Mouse (Mus musculus) CH12.LX (cell line): ENCODE measurements around the gene Adcy10. TPM values are rescaled to one million over a fixed set of nuclear protein-coding genes. Genes with fewer than 3 reads are reported as not detected.

Experiments
- DNase-seq: peaks from one replicate; pipeline ENCODE4 v3.0.0-alpha.2; 2013; ENCODE audit errors: extremely low read depth
- H3K27ac ChIP-seq: 2 replicates; pipeline ENCODE4 v1.5.1; 2012; ENCODE audit warnings: low read depth, mild to moderate bottlenecking, control low read depth, moderate library complexity; ENCODE audit not compliant: insufficient read depth
- H3K27me3 ChIP-seq: replicated peaks from 2 replicates; pipeline ENCODE3; 2012; ENCODE audit warnings: inconsistent platforms
- H3K36me3 ChIP-seq, 2 experiments: replicated peaks in 1 of 2; 2 replicates each; pipeline versions ENCODE3 to v1.6.1; 2012; ENCODE audit warnings: inconsistent platforms in 1 of 2, low read length in 1 of 2, mild to moderate bottlenecking in 1 of 2, mixed read lengths in 1 of 2, moderate library complexity in 1 of 2; ENCODE audit not compliant: control insufficient read depth in 1 of 2, insufficient read depth in 1 of 2
- H3K4me1 ChIP-seq, 2 experiments: 2 replicates each; pipeline ENCODE4 v1.6.1; 2012; ENCODE audit warnings: inconsistent platforms in 1 of 2, moderate library complexity in 1 of 2; ENCODE audit not compliant: insufficient read depth in 2 of 2, control insufficient read depth in 1 of 2
- H3K4me2 ChIP-seq: 2 replicates; pipeline ENCODE4 v1.6.1; 2012; ENCODE audit warnings: low read depth, mild to moderate bottlenecking, control low read depth; ENCODE audit not compliant: poor library complexity, insufficient read depth, severe bottlenecking
- H3K4me3 ChIP-seq, 3 experiments: fragments of 150-350 bp in 1 of 3; sonication (generic) in 1 of 3; replicated peaks in 1 of 3; 2 replicates each; pipeline versions ENCODE3 to v1.5.1; 2011 to 2012; ENCODE audit warnings: low read depth in 2 of 3, low read length in 2 of 3, mild to moderate bottlenecking in 2 of 3, moderate library complexity in 2 of 3, control low read depth in 1 of 3, improper control_type of control experiment in 1 of 3, inconsistent platforms in 1 of 3, mixed read lengths in 1 of 3; ENCODE audit not compliant: poor library complexity in 1 of 3
- H3K79me2 ChIP-seq: replicated peaks from 2 replicates; pipeline ENCODE4 v1.6.1; 2012; ENCODE audit warnings: mild to moderate bottlenecking, moderate library complexity; ENCODE audit not compliant: control insufficient read depth, poor library complexity, insufficient read depth, severe bottlenecking; ENCODE audit errors: extremely low read depth
- H3K9ac ChIP-seq: 2 replicates; pipeline ENCODE4 v1.6.1; 2012; ENCODE audit warnings: low read depth, mild to moderate bottlenecking, control low read depth, moderate library complexity; ENCODE audit not compliant: insufficient read depth
- H3K9me3 ChIP-seq: replicated peaks from 2 replicates; pipeline ENCODE3; 2012; ENCODE audit warnings: low read length, inconsistent platforms, mixed read lengths
- BHLHE40 ChIP-seq: IDR thresholded peaks from 2 replicates; pipeline ENCODE4 v1.6.1; 2011; ENCODE audit warnings: mild to moderate bottlenecking, low read depth, low read length, improper control_type of control experiment
- CHD1 ChIP-seq: IDR thresholded peaks from 2 replicates; pipeline ENCODE4 v1.6.1; 2012; ENCODE audit warnings: low read depth, low read length, improper control_type of control experiment, inconsistent platforms
- CHD2 ChIP-seq: IDR thresholded peaks from 2 replicates; pipeline ENCODE4 v1.6.1; 2011; ENCODE audit warnings: low read length, improper control_type of control experiment
- CTCF ChIP-seq, 2 experiments: IDR thresholded peaks in 1 of 2; conservative IDR thresholded peaks in 1 of 2; 2 replicates each; pipeline ENCODE4 v1.5.1; 2011 to 2012; ENCODE audit warnings: low read depth in 2 of 2, low read length in 2 of 2, improper control_type of control experiment in 1 of 2, inconsistent platforms in 1 of 2, mild to moderate bottlenecking in 1 of 2, moderate library complexity in 1 of 2
- ETS1 ChIP-seq: conservative IDR thresholded peaks from 2 replicates; pipeline ENCODE4 v1.6.1; 2012; ENCODE audit warnings: low read depth, mild to moderate bottlenecking, inconsistent platforms, low read length, improper control_type of control experiment, moderate library complexity
- IRF4 ChIP-seq: IDR thresholded peaks from 2 replicates; pipeline ENCODE4 v1.6.1; 2014; ENCODE audit warnings: low read depth, mild to moderate bottlenecking, inconsistent platforms, low read length, improper control_type of control experiment
- JUN ChIP-seq: IDR thresholded peaks from 2 replicates; pipeline ENCODE4 v1.6.1; 2011; ENCODE audit warnings: low read depth, mild to moderate bottlenecking, low read length, improper control_type of control experiment, moderate library complexity; ENCODE audit not compliant: insufficient read depth
- MAFK ChIP-seq: IDR thresholded peaks from 2 replicates; pipeline ENCODE4 v1.6.1; 2011; ENCODE audit warnings: low read length, improper control_type of control experiment; ENCODE audit not compliant: insufficient replicate concordance
- MAX ChIP-seq: IDR thresholded peaks from 2 replicates; pipeline ENCODE4 v1.6.1; 2011; ENCODE audit warnings: low read length, improper control_type of control experiment
- MXI1 ChIP-seq: IDR thresholded peaks from 2 replicates; pipeline ENCODE4 v1.6.1; 2011; ENCODE audit warnings: mild to moderate bottlenecking, low read depth, low read length, improper control_type of control experiment
- MYC ChIP-seq: IDR thresholded peaks from 2 replicates; pipeline ENCODE4 v1.6.1; 2011; ENCODE audit warnings: low read depth, mild to moderate bottlenecking, improper control_type of control experiment, low read length
- POLR2A ChIP-seq: IDR thresholded peaks from 2 replicates; pipeline ENCODE4 v1.6.1; 2011; ENCODE audit warnings: low read depth, mild to moderate bottlenecking, improper control_type of control experiment, low read length
- POLR2AphosphoS2 ChIP-seq: IDR thresholded peaks from 2 replicates; pipeline ENCODE4 v1.6.1; 2011; ENCODE audit warnings: low read depth, low read length, improper control_type of control experiment
- RCOR1 ChIP-seq: conservative IDR thresholded peaks from 2 replicates; pipeline ENCODE4 v1.6.1; 2012; ENCODE audit warnings: low read depth, mild to moderate bottlenecking, inconsistent platforms, low read length, improper control_type of control experiment
- SMC3 ChIP-seq: IDR thresholded peaks from 2 replicates; pipeline ENCODE4 v1.6.1; 2011; ENCODE audit warnings: low read depth, low read length, improper control_type of control experiment
- TBP ChIP-seq: conservative IDR thresholded peaks from 2 replicates; pipeline ENCODE4 v1.6.1; 2011; ENCODE audit warnings: low read depth, low read length, improper control_type of control experiment
- TCF12 ChIP-seq: IDR thresholded peaks from 2 replicates; pipeline ENCODE4 v1.6.1; 2014; ENCODE audit warnings: low read depth, mild to moderate bottlenecking, inconsistent platforms, low read length, improper control_type of control experiment
- ZMIZ1 ChIP-seq: IDR thresholded peaks from 2 replicates; pipeline ENCODE4 v1.6.1; 2012; ENCODE audit warnings: low read depth, mild to moderate bottlenecking, inconsistent platforms, low read length, improper control_type of control experiment
- dilution Hi-C: fragments of 300-500 bp; cut with MboI; formaldehyde crosslinking; loops from 2 replicates; pipeline ENCODE4 v1.14.3; 2020; ENCODE audit warnings: low sequenced_read_pairs; ENCODE audit not compliant: extremely low pct_unique_long_range_greater_than_20kb, extremely low pct_ligation_motif_present
- in situ Hi-C: fragments of 300-500 bp; cut with MboI; formaldehyde crosslinking; loops from 3 replicates; pipeline ENCODE4 v1.14.3; 2019; ENCODE audit warnings: low sequenced_read_pairs, low pct_ligation_motif_present, low pct_unique_long_range_greater_than_20kb, mixed read lengths
- polyA plus RNA-seq: library from polyadenylated mRNA; unstranded; fragments of >175 nt; gene quantifications from 2 replicates; pipeline ENCODE4 v1.2.1, GENCODE M21; 2012; ENCODE audit warnings: low read depth; ENCODE audit not compliant: insufficient read length
- total RNA-seq, 2 experiments: library from RNA; depleted of rRNA; stranded (reverse); fragments of 300-350 nt in 1 of 2; fragments of >200 nt in 1 of 2; gene quantifications; 2 replicates each; pipeline ENCODE4 v1.2.3; 2012 to 2014

Adcy10 gene
- total and polyA plus RNA-seq, 3 experiments, result 0.13 TPM; not detected in 2

DNA sequence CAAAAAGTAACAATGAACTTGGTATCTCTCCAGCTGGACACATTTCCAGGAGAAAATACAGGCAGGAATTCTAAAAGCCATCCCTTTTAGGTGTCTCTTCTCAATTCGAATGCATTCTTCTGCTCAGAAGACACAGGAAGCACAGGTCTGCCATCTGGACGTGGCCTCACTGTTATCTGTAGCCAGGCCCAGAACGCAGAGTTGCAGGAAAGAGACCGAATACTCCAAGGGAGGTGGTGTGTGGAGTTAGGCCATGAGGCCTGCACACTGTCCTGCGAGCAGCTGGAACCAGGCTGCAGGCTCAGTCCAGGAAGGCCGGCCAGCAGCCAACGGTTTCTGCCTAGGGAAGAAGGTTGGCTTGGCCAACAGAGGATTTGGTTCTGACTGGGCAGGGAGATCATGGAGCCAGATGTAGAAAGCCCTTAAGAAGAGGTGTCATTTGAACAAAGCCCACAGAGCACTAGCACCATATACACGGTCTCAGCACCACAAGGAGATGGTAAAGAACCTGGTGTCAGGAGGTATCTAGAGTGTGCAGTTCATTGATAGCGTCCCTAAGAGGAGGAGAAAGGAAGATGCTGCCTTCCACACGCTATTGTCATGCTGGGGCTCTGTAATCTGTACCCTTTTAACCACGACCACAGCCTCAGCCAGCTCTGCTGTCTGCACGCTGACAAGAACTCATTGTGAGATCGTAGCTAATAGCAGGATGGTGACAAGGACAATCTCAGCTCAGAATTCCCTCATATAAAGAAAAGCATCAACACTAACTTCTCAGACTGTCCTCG lies 107.5 kb downstream of the Adcy10 start:
- Histone ChIP-seq H3K79me2 (no peaks in the 10 kb centered on the region), H3K4me1 (peaks cover 3 to 12% of the 10 kb centered on the region in 2 experiments; a peak in 2 of 4 replicates), H3K9ac (no peak overlapping the region), H3K27me3 (no peaks in the 10 kb centered on the region), H3K9me3 (no peaks in the 10 kb centered on the region), H3K27ac (no peak overlapping the region), H3K4me3 (no peak overlapping the region), H3K36me3 (peaks cover 4 to 17% of the 10 kb centered on the region in 2 experiments), H3K4me2 (no peak overlapping the region)
- no peak for TF ChIP-seq BHLHE40
- TF ChIP-seq CHD1, result no peak
- no peak for TF ChIP-seq TBP
- TF ChIP-seq POLR2AphosphoS2, result no peak
- no peak for TF ChIP-seq JUN
- no peak for TF ChIP-seq TCF12
- TF ChIP-seq ZMIZ1, result no peak
- no peak for TF ChIP-seq MAFK
- no peak for TF ChIP-seq MAX
- no peak for TF ChIP-seq IRF4
- TF ChIP-seq CHD2, result no peak
- no peak for TF ChIP-seq MXI1
- TF ChIP-seq MYC, result no peak
- no peak for TF ChIP-seq POLR2A
- no peak for TF ChIP-seq ETS1
- no peak for TF ChIP-seq CTCF (conservative IDR thresholded peaks at IDR 0.05 in 1 of 2, IDR thresholded peaks at IDR 0.05 in 1 of 2; ENCODE audit: low read depth in 2 of 2, low read length in 2 of 2)
- TF ChIP-seq SMC3, result no peak
- dilution Hi-C loops (no loop called here), in situ Hi-C loops (no loop called here)
- no peak for DNase-seq

GRCm38 (mm10) chr1:165594699-165595421 lies 109.9 kb downstream of the Adcy10 start:
- Histone ChIP-seq H3K4me3 (no peak overlapping the region), H3K9ac (no peak overlapping the region), H3K27ac (no peak overlapping the region), H3K79me2 (no peaks in the 10 kb centered on the region), H3K4me2 (no peak overlapping the region), H3K4me1 (peaks cover 0 to 5% of the 10 kb centered on the region in 2 experiments; a peak in 1 of 4 replicates), H3K27me3 (no peaks in the 10 kb centered on the region), H3K36me3 (peaks cover 4 to 17% of the 10 kb centered on the region in 2 experiments), H3K9me3 (no peaks in the 10 kb centered on the region)
- DNase-seq, result no peak
- no peak for TF ChIP-seq RCOR1
- dilution Hi-C loops, result no loop called here
- in situ Hi-C loops, result loop anchor here (5.0 kb wide), 1 partner anchor 37 kb away; the partner anchor contains the start of gene Mpzl1
